Mouse (Mus musculus) embryonic facial prominence, embryonic 10.5 days (tissue): ENCODE measurements at regions not wholly inside any gene's neighbourhood (a gene's known extent, or its start where the extent isn't known, plus 50 kb on each side); places are given as distances from the start of the nearest gene placed in this dataset.

ENCODE experiments used
- DNase-seq: peaks from one replicate; pipeline ENCODE4 v3.0.0-alpha.2; 2017; ENCODE audit warnings: low spot score
- H3K27ac ChIP-seq: fragments of 300-500 bp; sonication (generic); replicated peaks from 2 replicates; pipeline ENCODE4 v1.5.1; 2016; ENCODE audit warnings: mild to moderate bottlenecking
- H3K27me3 ChIP-seq: fragments of 300-500 bp; sonication (generic); replicated peaks from 2 replicates; pipeline ENCODE4 v1.6.1; 2016; ENCODE audit warnings: low read depth, mild to moderate bottlenecking; ENCODE audit not compliant: poor library complexity, severe bottlenecking
- H3K36me3 ChIP-seq: fragments of 300-500 bp; sonication (generic); replicated peaks from 2 replicates; pipeline ENCODE4 v1.6.1; 2016; ENCODE audit warnings: mild to moderate bottlenecking, moderate library complexity
- H3K4me1 ChIP-seq: fragments of 300-500 bp; sonication (generic); 2 replicates; pipeline ENCODE4 v1.6.1; 2016
- H3K4me3 ChIP-seq: fragments of 300-500 bp; sonication (generic); 2 replicates; pipeline ENCODE4 v1.5.1; 2016; ENCODE audit warnings: mild to moderate bottlenecking, moderate library complexity
- H3K9me3 ChIP-seq: fragments of 300-500 bp; sonication (generic); 2 replicates; pipeline ENCODE4 v1.6.1; 2016; ENCODE audit warnings: mild to moderate bottlenecking
- WGBS: fragments of 180-500 bp; shearing (Covaris S2); methylation state at CpG from one replicate; pipeline ENCODE4 v1.1.7; 2016; 5-methylcytosine and 5-hydroxymethylcytosine counted together

DNA sequence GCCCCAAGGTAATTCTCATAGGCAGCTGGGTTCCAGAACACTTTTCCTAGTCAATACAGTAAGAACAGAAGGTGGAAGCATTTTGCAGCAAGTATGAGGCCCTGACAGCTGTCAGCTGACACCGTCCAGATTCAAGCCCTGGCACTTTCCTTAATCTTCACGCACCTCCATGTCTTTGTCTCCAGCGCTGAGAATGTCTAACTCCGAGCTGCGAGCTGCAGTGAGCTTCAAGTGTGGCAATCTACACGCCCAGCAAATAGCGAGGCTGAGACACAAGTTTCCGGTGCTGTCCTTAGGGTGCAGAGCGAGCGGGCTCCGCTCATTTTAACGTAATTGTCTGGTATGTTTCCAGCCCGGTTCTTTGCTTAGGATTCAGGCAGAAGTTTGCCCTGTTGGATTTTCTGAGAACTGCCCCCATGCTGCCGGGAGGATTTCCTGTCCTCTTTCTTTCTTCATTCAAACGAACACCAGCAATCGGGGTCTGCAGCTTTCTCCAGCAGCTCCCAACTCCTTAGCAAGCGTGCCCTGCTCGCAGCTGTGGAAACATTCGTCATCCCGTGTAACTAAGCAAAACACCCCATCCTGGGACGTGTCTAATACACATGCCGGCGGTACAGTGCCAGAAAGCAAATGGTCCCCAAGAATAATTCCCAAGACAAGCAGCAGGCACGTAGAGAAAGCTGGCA lies 54.5 kb downstream of the Irx3 start:
- DNase-seq = peak; percentile 34
- no peak overlapping the region for H3K4me3 ChIP-seq
- 65% methylated on average over 24 of the region's 24 CpGs for WGBS
- peaks cover 17% of the 10 kb centered on the region; the same call in 1 of the 2 replicates for H3K27me3 ChIP-seq
- no peaks in the 10 kb centered on the region for H3K36me3 ChIP-seq
- H3K9me3 ChIP-seq = peaks cover 4% of the 10 kb centered on the region
- peak overlapping the region; percentile 70; the same call in 1 of the 2 replicates for H3K27ac ChIP-seq
- peaks cover 40% of the 10 kb centered on the region for H3K4me1 ChIP-seq

DNA sequence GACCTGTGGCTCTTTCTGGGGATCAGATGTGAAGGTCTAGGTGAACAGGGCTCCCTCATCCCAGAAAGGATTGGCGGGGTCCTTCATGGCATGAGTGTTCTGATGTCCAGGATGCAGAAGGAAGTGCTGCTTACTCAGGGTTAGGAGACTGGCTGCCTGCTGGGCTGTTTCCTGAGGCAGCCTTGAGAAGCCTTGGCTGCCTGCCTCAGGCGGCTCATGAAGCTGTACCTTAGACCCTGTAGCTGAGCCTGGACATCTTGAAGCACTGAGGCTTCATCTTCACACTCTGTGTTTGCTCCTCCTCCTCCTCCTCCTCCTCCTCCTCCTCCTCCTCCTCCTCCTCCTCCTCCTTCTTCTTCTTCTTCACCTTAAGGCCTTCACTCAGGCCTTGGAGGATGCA lies 77.2 kb downstream of the Irx3 start:
- 0 out of 2 replicates have a peak, but pooled peaks cover 2% of the 10 kb centered on the region for H3K9me3 ChIP-seq
- WGBS = 74% methylated on average over 2 of the region's 2 CpGs
- no peak overlapping the region for H3K4me3 ChIP-seq
- peaks cover 6% of the 10 kb centered on the region; the same call in 1 of the 2 replicates for H3K27me3 ChIP-seq
- no peak for DNase-seq
- 0 out of 2 replicates have a peak, but pooled peaks cover 4% of the 10 kb centered on the region for H3K4me1 ChIP-seq
- no peak overlapping the region for H3K27ac ChIP-seq
- H3K36me3 ChIP-seq = no peaks in the 10 kb centered on the region
